Mouse (Mus musculus) testis, postnatal 10 days (tissue): ENCODE data around the gene Meioc.
A peak's percentile ranks its signal among the peaks of the same experiment; 100 is the strongest.
"Not testable (repeated sequence)": the region's sequence is repeated elsewhere in the genome, so short reads cannot be mapped to it uniquely, and the experiment has no call there.

Source experiments
- DNase-seq: peaks from one replicate; pipeline ENCODE4 v3.0.0; 2021; ENCODE audit warnings: low spot score

Meioc gene

DNA sequence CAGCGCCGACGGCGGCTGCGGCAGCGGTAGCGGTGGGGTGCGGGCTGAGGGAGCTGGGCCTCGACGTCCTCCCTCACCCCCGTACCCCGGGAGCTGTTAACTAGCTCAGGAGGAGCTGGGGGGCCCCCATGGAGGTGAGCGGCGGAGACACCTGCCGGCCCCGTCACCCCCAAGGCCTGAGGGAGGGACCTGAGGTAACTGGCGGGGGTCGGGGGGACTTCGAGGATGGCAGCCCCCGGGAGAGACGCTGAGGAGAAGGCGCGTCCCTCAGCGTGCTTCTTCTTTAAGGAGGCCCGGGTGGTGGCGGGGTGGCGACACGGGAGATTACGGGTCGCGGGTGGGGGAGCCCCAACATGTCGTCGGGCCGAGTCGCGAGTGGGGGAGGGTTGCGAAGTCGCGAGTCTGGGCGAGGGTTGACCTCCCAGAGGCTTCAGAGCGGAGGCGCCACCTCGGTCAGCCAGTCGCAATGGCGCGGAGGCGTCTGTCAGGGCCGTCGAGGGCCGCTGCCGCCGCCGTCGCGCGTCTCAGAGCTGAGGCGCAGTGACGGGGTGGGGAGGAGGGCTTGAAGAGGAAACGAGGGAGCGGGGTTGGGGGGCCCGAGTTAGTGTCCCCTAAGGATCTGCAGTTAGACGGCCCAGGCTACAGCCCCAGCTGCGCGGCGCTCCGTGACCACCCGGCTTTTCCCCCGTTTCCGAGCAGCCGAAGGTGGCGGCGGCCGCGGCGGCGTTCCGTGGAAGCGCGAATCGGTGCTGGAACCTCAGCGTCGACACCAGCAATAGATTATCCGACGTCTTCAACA is 2.3 kb downstream of the Meioc start:
- peak; percentile 56 for DNase-seq

DNA sequence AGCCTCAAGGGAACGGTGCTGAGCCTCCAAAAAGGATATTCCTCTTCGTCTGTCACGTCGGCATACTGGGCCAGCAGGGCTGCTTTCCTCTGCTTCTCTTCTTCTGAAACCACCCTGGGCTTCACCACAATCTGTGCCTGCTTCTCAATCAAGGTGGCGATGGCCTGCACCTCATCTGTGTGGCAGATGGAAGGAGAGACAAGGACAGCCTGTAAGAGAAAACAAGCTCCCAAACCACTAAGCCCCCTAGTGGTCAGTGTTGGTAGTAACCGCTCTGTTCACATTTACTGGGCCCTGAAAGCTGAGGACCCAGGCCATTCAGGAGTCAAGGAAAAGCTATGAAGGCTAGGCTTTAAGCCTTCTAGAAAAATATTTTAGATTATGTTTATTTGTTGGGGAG is 26.6 kb downstream of the Meioc start:
- DNase-seq: peak; percentile 83

DNA sequence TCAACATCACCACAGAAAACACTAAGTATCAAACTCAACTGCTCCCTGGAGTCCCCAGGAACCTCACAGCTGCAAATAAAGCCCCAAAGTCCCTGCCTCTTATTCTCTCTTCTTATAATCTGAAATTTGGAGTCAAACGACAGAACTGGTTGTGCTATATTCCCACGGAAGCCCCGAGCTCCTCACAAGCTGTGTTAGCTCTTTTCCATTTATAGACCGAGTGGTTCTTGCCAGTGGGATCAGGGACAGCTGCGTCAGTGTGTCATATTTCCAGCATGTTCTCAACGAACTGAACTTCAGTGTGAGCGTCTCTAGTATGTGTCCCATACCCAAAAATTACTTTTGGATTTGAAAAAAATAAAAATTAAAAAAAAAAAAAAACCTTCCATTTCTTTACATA is 31.8 kb downstream of the Meioc start:
- no peak for DNase-seq

DNA sequence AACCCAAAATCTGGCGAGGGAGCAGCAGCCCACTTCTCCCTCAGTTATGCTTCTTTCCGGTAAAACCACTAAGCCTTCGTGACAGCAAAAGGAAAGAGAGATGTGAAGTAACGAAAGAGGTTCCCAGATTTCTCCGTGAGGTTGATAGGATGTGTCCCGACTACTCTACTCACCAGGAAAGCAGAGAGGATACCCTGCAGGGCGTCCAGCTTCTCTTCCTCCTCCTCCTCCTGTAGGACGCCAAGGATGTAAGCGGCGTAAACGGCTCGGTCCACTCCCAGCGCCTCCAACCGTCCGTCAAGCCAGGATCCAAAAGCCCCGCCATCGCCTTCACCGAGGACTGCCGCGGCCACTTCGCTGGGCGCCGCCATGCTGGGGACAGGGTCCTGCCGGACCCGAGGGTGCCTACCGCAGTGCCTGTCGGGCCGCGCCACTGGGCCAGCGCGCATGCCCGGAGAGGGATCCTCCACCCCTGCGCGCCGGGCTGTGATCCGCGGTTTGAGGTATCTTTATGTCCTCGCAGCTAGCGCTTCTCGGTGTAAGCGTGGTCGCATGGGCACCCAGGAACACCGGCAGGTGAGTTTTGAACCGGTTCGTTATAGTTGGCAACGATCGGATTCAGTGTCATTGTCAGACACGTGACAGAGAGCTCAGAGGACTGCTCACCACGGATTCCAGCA is 34.0 kb downstream of the Meioc start, which contains the start of gene Ccdc43:
Ccdc43 (minus strand) TSS at position 445 of the 680 bp plus-strand sequence.
- DNase-seq: peak; percentile 90

DNA sequence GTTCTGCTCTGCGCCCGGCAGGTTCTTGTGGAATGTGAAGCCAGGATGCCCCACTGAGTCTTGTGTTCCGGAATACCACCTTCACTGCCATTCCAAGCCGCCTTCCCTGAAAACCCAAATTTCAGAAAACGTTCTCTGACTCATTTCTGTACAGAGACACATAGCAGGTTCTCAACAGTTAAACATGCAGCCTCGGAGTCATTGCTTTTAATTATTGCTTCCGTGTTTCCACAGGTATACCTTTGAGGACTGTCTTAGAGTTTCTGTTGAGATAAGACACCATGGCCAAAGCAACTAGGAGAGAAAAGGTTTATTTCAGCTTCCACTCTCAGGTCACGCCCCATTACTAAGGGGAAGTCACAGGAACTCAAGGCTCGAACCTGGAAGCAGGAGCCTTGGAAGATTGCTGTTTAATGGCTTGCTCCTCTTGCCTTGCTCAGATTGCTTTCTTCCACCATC is 34.5 kb downstream of the Meioc start:
- peak; percentile 30 for DNase-seq

DNA sequence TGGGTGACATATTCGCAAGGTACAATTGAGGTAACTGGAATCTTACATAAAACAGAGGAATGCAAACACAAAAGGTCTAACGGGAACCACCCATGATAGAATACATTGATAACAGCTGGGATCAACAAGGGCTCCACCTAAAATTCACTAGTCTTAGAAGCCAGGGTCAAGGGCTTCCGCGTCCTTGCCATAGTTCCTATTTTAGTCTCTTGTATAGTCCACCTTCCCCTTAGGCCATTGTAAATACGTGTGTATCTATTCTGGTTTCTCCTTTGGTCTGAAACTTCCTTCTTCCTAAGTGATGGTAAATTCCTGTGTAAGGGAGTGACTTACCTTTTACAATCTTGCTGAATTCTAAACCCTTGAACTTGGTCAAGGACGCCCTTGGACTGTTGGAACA is 38.7 kb downstream of the Meioc start:
- not testable (repeated sequence) for DNase-seq

DNA sequence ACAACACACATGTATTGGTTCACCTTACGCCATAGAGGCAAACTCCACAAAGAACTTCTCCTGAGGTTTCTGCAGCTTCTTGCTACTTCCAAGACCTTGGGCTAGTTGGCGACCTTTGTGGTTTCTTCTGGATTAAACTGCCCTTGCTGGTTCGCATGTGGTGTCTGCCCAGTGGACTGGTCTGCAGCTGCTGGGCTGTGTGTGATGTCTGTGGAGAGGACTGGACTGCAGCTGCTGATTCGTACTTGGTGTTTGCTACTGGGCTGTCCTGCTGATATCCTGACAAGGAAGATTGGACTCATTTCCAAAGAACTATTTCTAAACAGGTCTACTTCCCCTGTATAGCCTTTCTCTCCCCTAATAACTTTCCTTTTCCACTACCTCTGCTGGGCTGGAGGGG is 48.9 kb downstream of the Meioc start:
- no peak for DNase-seq

DNA sequence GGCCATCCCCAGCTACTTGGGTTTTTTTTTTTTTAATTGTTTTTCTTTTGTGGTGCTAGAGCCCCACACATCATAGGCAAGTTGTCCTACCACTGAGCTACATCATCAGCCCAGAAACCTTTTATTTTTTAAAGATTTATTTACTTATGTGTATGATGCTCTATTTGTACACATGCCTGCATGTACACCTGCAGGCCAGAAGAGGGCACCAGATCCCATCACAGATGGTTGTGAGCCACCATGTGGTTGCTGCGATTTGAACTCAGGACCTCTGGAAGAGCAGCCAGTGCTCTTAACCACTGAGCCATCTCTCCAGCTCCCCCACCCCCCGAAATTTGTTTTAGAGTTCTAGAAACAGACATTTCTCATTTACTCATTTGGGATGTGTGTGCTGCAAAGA is 51.1 kb downstream of the Meioc start:
- not testable (repeated sequence) for DNase-seq

DNA sequence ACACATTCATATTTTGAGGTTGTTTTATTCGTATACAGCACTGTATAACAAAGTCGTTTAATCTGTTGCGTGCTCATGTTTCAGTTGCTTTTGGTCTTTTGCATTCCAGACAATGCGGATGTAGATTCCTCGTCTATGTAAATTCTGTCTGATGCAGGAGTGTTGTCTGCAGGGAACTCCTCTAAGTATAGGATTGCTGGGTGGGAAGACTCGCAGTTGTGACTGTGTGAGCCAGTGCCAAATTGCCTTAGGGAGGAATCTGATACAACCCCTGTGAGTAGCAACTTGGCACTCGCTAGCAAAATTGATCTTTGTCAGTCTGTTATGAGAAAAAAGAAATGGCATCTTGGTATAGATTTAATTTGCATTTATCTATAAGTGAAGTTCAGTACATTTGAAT is 52.6 kb downstream of the Meioc start:
- no peak for DNase-seq

DNA sequence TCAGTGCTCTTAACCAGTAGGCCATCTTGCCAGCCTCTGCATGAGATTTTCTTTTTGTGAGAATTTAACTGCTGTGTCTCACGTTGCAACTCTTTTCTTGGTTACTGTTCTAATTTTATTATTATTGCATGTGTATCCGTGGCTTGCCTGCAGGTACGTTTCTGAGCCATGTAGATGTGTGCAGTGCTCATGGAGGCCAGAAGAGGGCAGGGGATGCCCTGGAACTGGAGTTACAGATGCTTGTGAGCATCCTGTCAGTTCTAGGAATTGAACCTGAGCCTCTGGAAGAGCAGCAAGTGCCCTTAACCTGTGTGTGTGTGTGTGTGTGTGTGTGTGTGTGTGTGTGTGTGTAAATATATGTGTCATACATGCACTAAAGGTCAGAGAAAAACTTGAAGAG is 62.1 kb downstream of the Meioc start:
- no peak for DNase-seq

DNA sequence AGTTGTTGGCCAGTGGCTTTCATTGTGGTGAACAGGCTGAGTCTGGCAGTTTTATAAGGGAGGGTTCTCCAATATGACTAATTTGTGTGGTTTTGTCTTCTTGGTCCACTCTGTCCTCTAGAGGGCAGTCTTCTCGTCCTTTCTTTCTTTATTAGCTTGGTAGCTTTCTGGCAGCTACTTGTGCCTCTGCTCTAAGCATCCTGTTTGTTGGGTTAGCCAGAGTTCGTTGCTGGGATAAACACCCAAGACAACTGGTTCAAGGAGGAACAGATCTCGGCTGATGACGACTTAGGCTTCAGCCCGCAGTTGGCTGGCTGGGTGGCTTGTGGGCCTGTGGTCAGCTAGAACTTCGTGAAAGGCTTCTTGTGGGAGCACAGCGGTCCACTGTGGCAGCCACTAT is 65.1 kb downstream of the Meioc start:
- DNase-seq: no peak

DNA sequence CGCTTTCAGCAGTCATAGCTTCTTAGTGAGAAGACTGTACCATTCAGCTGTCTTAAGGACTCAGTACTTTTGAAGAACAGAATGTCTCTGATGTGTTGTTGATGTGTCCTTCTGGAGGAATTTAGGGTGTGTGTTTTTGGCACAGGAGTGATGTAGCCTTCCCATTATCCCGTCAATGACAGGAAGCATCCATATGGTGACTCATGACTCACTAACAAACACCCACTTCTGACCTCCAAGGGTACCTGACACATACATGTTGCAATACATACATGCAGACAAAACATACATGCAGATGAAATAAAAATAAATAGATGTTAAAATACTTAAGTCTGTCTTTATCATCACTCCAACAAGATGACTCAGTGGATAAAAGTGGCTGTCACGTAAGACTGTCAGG is 66.3 kb downstream of the Meioc start:
- no peak for DNase-seq

DNA sequence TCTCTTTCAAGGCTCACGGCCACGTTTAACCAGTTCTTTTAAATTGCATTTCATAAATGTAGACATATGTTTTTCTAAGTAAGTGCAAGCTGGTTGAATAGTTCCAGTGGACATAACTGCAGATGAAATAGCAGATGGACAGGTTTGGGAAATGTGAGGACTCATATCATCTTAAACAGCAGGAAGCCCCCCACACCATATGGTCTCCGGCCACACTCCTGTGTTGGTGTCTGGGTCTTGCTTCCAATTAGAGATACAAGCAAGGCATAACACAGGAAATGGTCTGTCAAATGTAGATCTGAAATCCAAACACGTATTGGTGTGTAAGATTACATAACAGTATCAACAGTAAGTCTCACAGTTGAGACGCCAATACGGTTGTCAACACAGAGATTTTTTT is 67.8 kb downstream of the Meioc start:
- no peak for DNase-seq
